Mouse (Mus musculus) heart, embryonic 14.5 days (tissue): ENCODE results near the gene Grin3b. TPM values are rescaled to one million over a fixed set of nuclear protein-coding genes. Genes with fewer than 3 reads are reported as not detected.

Experiments used
- ATAC-seq: fragments of 200-750 bp; cut with Nextera tagmentation; 2 replicates; pipeline ENCODE4 v1.8.0; 2017; ENCODE audit warnings: low read depth, moderate TSS enrichment; ENCODE audit not compliant: insufficient number of reproducible peaks, insufficient read depth, low FRiP score
- H3K27ac ChIP-seq, 2 experiments: fragments of 200-500 bp in 1 of 2; fragments of 300-500 bp in 1 of 2; sonication (generic) in 1 of 2; replicated peaks in 1 of 2; 2 replicates each; pipeline ENCODE4 v1.5.1; 2012 to 2014; ENCODE audit warnings: low read depth in 2 of 2, low read length in 2 of 2, control low read depth in 1 of 2, mild to moderate bottlenecking in 1 of 2, mixed read lengths in 1 of 2; ENCODE audit not compliant: control insufficient read depth in 1 of 2, insufficient read depth in 1 of 2
- H3K27me3 ChIP-seq: fragments of 300-500 bp; sonication (generic); 2 replicates; pipeline ENCODE4 v1.6.1; 2014; ENCODE audit warnings: mild to moderate bottlenecking, low read length, control low read depth; ENCODE audit not compliant: control insufficient read depth, insufficient read depth
- H3K36me3 ChIP-seq: fragments of 300-500 bp; sonication (generic); 2 replicates; pipeline ENCODE4 v1.6.1; 2014; ENCODE audit warnings: mild to moderate bottlenecking, control low read depth, low read length, mixed read lengths; ENCODE audit not compliant: control insufficient read depth, insufficient read depth
- H3K4me1 ChIP-seq, 2 experiments: fragments of 200-500 bp in 1 of 2; fragments of 300-500 bp in 1 of 2; sonication (generic) in 1 of 2; 2 replicates each; pipeline ENCODE4 v1.6.1; 2012 to 2014; ENCODE audit warnings: low read length in 2 of 2, control low read depth in 1 of 2, mixed read lengths in 1 of 2; ENCODE audit not compliant: control insufficient read depth in 2 of 2, insufficient read depth in 2 of 2
- H3K4me2 ChIP-seq: fragments of 300-500 bp; sonication (generic); 2 replicates; pipeline ENCODE4 v1.6.1; 2014; ENCODE audit warnings: mild to moderate bottlenecking, low read length
- H3K4me3 ChIP-seq, 2 experiments: fragments of 200-500 bp in 1 of 2; fragments of 300-500 bp in 1 of 2; sonication (generic) in 1 of 2; 2 replicates each; pipeline ENCODE4 v1.5.1; 2012 to 2014; ENCODE audit warnings: low read length in 2 of 2, mild to moderate bottlenecking in 2 of 2, control low read depth in 1 of 2, low read depth in 1 of 2, moderate library complexity in 1 of 2; ENCODE audit not compliant: control insufficient read depth in 1 of 2, insufficient read depth in 1 of 2
- H3K9ac ChIP-seq: fragments of 300-500 bp; sonication (generic); 2 replicates; pipeline ENCODE4 v1.6.1; 2014; ENCODE audit warnings: mild to moderate bottlenecking, low read length
- H3K9me3 ChIP-seq: fragments of 300-500 bp; sonication (generic); 2 replicates; pipeline ENCODE4 v1.6.1; 2016; ENCODE audit warnings: low read length, control low read depth; ENCODE audit not compliant: control insufficient read depth
- WGBS: fragments of 180-500 bp; shearing (Covaris S2); extraction: QIAGEN DNeasy Blood & Tissue Kit; methylation state at CpG from one replicate; pipeline ENCODE4 v1.1.7; 2014; 5-methylcytosine and 5-hydroxymethylcytosine counted together
- polyA plus RNA-seq: library from polyadenylated mRNA; unstranded; fragments of >200 nt; fragmentation: Nextera tagmentation; extraction: Ambion mirVana; gene quantifications from 2 replicates; pipeline ENCODE4 v1.2.1, GENCODE M21; 2014

Grin3b gene
- polyA plus RNA-seq, 1 experiment from 2014 or later: 0.18 TPM

DNA sequence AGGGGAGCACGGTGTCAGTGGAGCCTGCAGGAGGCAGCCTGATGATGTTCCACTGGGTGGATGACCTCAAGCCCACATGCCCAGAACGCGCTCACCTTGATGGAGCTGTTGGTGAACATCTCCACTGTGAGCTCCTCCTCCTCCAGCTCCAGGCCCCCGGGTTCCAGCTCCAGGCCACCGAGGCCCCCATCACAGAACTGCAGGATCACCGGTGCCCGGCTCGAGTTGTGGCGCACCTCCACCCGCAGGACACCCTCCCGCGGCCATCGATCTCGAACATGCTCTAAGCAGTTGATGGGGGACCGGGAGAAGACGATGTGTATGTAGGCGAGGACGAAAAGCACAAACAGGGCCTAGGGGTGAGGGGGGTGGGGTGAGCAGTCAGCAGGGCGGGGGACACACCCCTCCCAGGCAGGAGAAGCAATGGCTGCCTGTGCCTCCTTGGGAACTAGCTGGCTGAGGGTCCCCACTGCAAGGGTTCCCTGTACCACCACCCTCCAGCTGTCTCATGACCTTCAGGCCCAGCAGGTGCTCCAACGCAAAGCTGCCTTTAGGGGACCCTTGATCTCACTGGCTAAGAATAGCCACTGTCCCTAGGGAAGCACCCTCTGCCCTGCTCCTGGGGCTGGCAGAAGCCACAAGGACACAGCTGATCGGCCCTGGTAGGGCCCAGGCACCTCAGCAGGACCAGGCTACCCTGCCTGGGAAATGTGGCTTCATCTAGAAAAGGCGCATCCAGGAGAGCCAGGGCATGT lies 9.1 kb downstream of the Grin3b start:
- 86% methylated on average over 22 of the region's 22 CpGs for WGBS
- Histone ChIP-seq H3K4me3 (no peak overlapping the region), H3K4me2 (no peak overlapping the region), H3K27me3 (no peaks in the 10 kb centered on the region), H3K9me3 (no peaks in the 10 kb centered on the region), H3K36me3 (peaks cover 54% of the 10 kb centered on the region), H3K4me1 (peaks cover 14 to 28% of the 10 kb centered on the region in 2 experiments), H3K9ac (peak overlapping the region; percentile 28; the same call in 1 of the 2 replicates), H3K27ac (peak overlapping the region in 1 of 2 experiments; percentile 16; a peak in 1 of 4 replicates)
- no peak for ATAC-seq

DNA sequence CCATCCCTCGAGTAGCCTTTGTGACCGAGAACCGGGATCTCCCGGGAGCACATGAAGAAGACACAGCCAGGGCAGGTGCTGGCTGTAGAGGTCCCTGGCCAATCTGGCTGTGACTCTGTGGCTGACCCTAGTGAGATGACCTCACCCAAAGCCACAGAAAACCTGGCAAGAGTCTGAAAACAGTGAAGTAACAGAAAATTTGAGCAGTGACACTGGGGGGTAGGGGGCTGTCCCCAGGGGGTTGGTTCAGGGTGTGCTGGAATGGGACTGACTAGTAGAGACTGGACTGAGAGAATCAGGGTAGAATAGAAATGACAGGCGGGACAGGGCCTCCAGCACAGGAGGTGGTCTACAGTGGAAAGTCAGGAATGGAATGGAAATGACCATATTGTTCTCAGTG lies 12.7 kb downstream of the Grin3b start:
- peaks cover 21% of the 10 kb centered on the region for H3K36me3 ChIP-seq
- peaks cover 31 to 52% of the 10 kb centered on the region in 2 experiments for H3K4me1 ChIP-seq
- ATAC-seq: no peak
- peak overlapping the region; percentile 95 for H3K4me2 ChIP-seq
- H3K4me3 ChIP-seq: peak overlapping the region; percentile 80 to 81
- H3K9ac ChIP-seq: peak overlapping the region; percentile 97
- 75% methylated on average over 5 of the region's 5 CpGs for WGBS
- no peaks in the 10 kb centered on the region for H3K9me3 ChIP-seq
- no peaks in the 10 kb centered on the region for H3K27me3 ChIP-seq
- peak overlapping the region in 1 of 2 experiments; percentile 97; a peak in 2 of 4 replicates for H3K27ac ChIP-seq

DNA sequence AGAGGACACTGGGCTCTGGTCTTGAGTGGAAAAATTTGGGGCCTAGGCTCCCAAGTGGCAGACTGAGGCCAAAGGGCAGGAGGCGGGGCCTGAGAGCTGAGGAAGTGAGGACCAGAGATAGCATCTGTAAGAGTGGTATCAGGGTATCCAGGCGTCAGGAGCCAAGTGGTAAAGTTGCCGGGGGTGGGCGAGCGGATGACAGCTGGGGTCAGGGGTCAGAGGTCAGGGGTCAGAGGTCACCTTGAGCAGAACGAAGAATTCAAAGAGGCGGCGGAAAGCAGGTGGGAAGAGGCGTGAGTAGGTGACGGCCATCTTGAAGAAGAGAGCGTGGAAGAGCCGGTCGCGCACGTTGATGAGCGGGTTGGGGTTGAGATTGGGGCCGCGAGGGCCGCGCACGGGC lies 13.2 kb downstream of the Grin3b start:
- Histone ChIP-seq H3K27ac (peak overlapping the region; percentile 70 to 97), H3K9me3 (no peaks in the 10 kb centered on the region), H3K4me2 (peak overlapping the region; percentile 95), H3K4me3 (peak overlapping the region; percentile 80 to 81), H3K27me3 (no peaks in the 10 kb centered on the region), H3K9ac (peak overlapping the region; percentile 97), H3K4me1 (peaks cover 31 to 52% of the 10 kb centered on the region in 2 experiments), H3K36me3 (peaks cover 16% of the 10 kb centered on the region)
- no peak for ATAC-seq
- 2% methylated on average over 20 of the region's 21 CpGs for WGBS

DNA sequence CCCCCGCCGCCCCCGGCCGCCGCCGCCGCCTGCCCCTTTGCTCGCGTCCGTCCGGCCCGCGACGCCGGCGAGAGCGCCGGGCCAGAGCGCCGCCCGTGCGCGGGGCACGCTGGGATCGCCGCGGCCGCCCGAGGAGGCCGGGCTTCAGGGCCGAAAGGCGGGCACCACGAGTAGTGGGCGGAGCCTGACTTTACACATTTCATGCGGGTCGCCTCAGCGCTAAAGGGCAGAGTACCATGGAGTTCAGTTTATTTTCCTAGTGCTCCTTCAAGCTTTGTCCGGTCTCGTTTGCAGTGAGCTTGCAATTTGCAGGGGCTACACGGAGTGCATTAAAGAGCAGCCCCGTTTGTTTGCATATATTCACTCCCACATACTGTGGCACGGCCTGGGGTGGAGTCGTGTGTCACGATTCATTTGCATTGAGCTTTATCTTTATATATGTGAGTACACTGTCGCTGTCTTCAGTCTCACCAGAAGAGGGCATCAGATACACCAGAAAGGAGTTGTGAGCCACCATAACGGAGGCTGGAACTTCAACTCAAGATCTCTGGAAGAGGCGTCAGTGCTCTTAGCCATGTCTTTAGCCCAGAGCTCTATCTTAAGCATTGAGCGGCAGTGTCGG lies 13.8 kb downstream of the Grin3b start, which contains the start of gene Tmem259:
Tmem259 (minus strand) TSS at position 136 of the 622 bp plus-strand sequence.
- Histone ChIP-seq H3K27ac (peak within 1 kb of the TSS; percentile 97), H3K36me3 (peaks cover 10% of the 10 kb centered on the region), H3K9ac (peak within 1 kb of the TSS; percentile 97), H3K4me3 (peak within 1 kb of the TSS; percentile 80 to 81), H3K27me3 (no peaks in the 10 kb centered on the region), H3K4me1 (peaks cover 32 to 56% of the 10 kb centered on the region in 2 experiments), H3K9me3 (no peaks in the 10 kb centered on the region), H3K4me2 (peak within 1 kb of the TSS; percentile 95)
- under 1% methylated on average over 49 of the region's 49 CpGs for WGBS
- peak; percentile 58 for ATAC-seq

DNA sequence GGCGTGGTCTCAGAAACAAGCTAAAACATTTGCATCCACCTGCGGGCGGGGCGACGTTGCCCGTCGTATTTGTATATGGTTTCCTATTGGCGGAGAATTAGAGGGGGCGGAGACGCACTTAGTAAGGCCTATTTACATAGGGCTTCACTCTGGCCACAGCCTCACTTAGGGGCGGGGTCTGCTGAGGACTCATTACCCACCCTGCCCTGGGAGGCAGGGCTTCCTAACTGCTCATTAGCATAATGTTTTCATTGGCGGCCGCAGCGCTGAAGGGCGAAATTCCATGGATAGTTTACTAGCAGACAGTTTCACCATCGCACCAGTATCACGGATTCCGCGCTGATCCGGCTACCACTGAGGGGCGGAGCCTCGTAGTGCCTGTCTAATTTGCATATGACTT lies 14.4 kb downstream of the Grin3b start:
- Histone ChIP-seq H3K9ac (peak overlapping the region; percentile 97), H3K27ac (peak overlapping the region; percentile 97), H3K4me3 (peak overlapping the region; percentile 57 to 80), H3K36me3 (0 out of 2 replicates have a peak, but pooled peaks cover 5% of the 10 kb centered on the region), H3K4me2 (peak overlapping the region; percentile 95), H3K4me1 (peaks cover 34 to 57% of the 10 kb centered on the region in 2 experiments), H3K9me3 (no peaks in the 10 kb centered on the region), H3K27me3 (no peaks in the 10 kb centered on the region)
- ATAC-seq: peak; percentile 90
- WGBS: under 1% methylated on average over 22 of the region's 22 CpGs

GRCm38 (mm10) chr10:79985334-79986231 lies 15.1 kb downstream of the Grin3b start:
- Histone ChIP-seq H3K27me3 (no peaks in the 10 kb centered on the region), H3K9ac (peak overlapping the region; percentile 82), H3K4me1 (peaks cover 34 to 58% of the 10 kb centered on the region in 2 experiments), H3K36me3 (0 out of 2 replicates have a peak, but pooled peaks cover 5% of the 10 kb centered on the region), H3K4me3 (peak overlapping the region; percentile 60 to 80), H3K27ac (peak overlapping the region; percentile 97), H3K4me2 (peak overlapping the region; percentile 95), H3K9me3 (no peaks in the 10 kb centered on the region)
- ATAC-seq: no peak
- WGBS: 3% methylated on average over 35 of the region's 35 CpGs
